Mouse (Mus musculus): Measurements from ENCODE around the gene Lztr1.
"Not testable (repeated sequence)": the region's sequence is repeated elsewhere in the genome, so short reads cannot be mapped to it uniquely, and the experiment has no call there.

- TF ChIP-seq CTCF (IDR thresholded peaks at IDR 0.05); POLR2A (IDR thresholded peaks at IDR 0.05; ENCODE audit: insufficient read depth, low read depth, low read length): not testable (repeated sequence)
Measured at GRCm38 (mm10) chr16:17508031-17508430, 457 bp upstream of the Lztr1 start.
